Mouse (Mus musculus) limb, embryonic 13.5 days (tissue): Measurements from ENCODE around the gene Arrdc2. TPM values are rescaled to one million over a fixed set of nuclear protein-coding genes. Genes with fewer than 3 reads are reported as not detected.

ENCODE experiments used
- ATAC-seq: fragments of 200-750 bp; cut with Nextera tagmentation; 2 replicates; pipeline ENCODE4 v1.8.0; 2017; ENCODE audit warnings: low read depth, moderate number of reproducible peaks, moderate TSS enrichment; ENCODE audit not compliant: low FRiP score
- H3K27ac ChIP-seq: fragments of 300-500 bp; sonication (generic); 2 replicates; pipeline ENCODE4 v1.5.1; 2015; ENCODE audit warnings: inconsistent platforms, mild to moderate bottlenecking, moderate library complexity
- H3K27me3 ChIP-seq: fragments of 300-500 bp; sonication (generic); 2 replicates; pipeline ENCODE4 v1.6.1; 2015; ENCODE audit warnings: mild to moderate bottlenecking, inconsistent platforms
- H3K36me3 ChIP-seq: fragments of 300-500 bp; sonication (generic); 2 replicates; pipeline ENCODE4 v1.6.1; 2015; ENCODE audit warnings: inconsistent platforms, mild to moderate bottlenecking, moderate library complexity
- H3K4me1 ChIP-seq: fragments of 300-500 bp; sonication (generic); 2 replicates; pipeline ENCODE4 v1.6.1; 2015; ENCODE audit warnings: inconsistent platforms
- H3K4me2 ChIP-seq: fragments of 300-500 bp; sonication (generic); replicated peaks from 2 replicates; pipeline ENCODE4 v1.6.1; 2015; ENCODE audit warnings: inconsistent platforms, mild to moderate bottlenecking, moderate library complexity
- H3K4me3 ChIP-seq: fragments of 300-500 bp; sonication (generic); 2 replicates; pipeline ENCODE4 v1.5.1; 2015; ENCODE audit warnings: moderate library complexity, mild to moderate bottlenecking, inconsistent platforms
- H3K9ac ChIP-seq: fragments of 300-500 bp; sonication (generic); 2 replicates; pipeline ENCODE4 v1.6.1; 2015; ENCODE audit warnings: mild to moderate bottlenecking, inconsistent platforms
- H3K9me3 ChIP-seq: fragments of 300-500 bp; sonication (generic); 2 replicates; pipeline ENCODE4 v1.6.1; 2016; ENCODE audit warnings: inconsistent platforms
- WGBS: fragments of 180-500 bp; shearing (Covaris S2); methylation state at CpG from one replicate; pipeline ENCODE4 v1.1.7; 2015; 5-methylcytosine and 5-hydroxymethylcytosine counted together
- polyA plus RNA-seq: library from polyadenylated mRNA; unstranded; fragments of >200 nt; fragmentation: Nextera tagmentation; extraction: Ambion mirVana; gene quantifications from 2 replicates; pipeline ENCODE4 v1.2.1, GENCODE M21; 2015

The Arrdc2 gene
- polyA plus RNA-seq, 1 experiment from 2014 or later: 6.1 TPM

DNA sequence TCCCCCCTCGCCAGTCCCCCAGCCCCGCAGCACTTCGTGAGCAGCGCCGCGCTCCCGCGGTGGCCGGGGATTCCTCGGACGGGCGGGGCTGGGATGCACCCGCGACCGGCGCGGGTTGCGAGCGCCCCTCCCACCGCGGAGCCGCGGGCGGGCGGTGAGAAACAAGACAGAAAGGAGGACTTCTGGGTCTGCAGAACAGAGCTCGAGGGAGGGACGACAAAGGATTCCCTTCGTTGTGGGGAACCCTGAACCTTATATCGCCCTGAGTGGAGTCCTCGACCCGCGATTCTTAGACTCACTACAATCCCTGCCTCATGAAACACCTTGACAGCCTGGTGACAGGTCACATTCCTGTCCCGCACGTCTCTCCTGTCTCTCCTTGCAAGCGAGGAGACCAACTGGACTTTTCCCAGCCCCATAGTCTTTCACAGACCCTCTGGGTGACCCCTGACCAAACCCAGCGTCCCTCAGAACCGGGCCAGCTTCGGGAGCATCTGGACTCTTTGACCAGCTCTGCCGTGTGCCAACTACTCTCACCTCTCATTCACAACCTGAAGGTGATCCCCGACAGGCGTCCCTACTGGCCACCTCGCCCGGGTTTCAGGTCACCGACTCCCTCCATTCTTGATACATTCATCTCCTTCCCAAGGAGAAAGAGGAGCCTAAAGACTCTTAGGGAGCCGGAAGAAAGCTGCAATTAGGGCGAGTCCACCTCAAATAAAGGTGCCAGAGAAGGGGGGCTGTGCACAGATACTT, 24.6 kb upstream of the Arrdc2 start:
- Histone ChIP-seq H3K27me3 (peaks cover 31% of the 10 kb centered on the region), H3K36me3 (peaks cover 12% of the 10 kb centered on the region), H3K27ac (0 out of 2 replicates have a peak overlapping the region, but pooled peaks have one; percentile 70), H3K4me3 (peak overlapping the region; percentile 51), H3K9ac (peak overlapping the region; percentile 70), H3K9me3 (no peaks in the 10 kb centered on the region), H3K4me1 (peaks cover 48% of the 10 kb centered on the region), H3K4me2 (peak overlapping the region; percentile 96)
- ATAC-seq: no peak
- under 1% methylated on average over 46 of the region's 46 CpGs for WGBS

DNA sequence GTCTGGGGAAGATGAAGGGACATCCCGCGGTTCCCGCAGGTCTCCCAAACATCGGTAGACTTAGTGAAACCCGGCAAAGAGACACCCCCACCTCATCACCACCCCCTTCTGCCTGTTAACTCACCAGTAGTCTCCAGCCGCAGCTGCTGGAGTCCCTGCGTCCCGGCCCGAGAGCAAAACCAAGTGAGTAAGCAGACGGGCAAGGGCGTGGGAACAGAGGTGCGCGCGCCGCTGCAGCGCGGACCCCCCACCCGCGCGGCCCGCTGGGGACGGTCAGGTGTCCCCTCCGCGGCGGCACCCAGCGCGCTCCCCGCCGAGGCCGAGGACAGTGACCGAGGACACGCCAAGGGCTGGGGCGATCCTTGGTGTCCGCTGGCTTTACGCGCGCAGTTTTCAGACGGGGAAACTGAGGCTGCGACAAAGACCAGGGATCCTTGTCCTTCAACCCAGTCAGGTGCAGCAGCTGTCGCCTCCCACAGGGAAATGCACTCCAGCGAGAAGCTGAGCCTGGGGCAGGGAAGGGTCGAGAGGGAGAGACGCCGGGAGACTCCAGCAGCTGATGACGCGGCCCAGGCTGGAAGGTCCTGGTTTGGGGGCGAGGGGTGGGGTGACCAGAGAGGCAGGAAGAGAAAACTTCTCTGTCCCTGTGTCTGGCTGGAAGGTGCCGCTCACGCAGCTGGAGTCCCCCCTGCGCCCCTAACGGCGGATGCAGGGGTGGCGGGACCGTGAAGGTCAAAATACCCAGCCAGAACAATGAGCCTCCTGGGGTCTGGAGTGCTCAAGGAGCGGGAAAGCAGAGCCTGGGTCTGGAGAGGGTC, 23.5 kb upstream of the Arrdc2 start, which contains the start of gene Kcnn1:
Gene Kcnn1, minus strand, starts transcription at position 435 of the 818 bp plus-strand sequence.
- ATAC-seq: no peak
- peaks cover 43% of the 10 kb centered on the region for H3K4me1 ChIP-seq
- under 1% methylated on average over 55 of the region's 55 CpGs for WGBS
- H3K4me3 ChIP-seq: peak within 1 kb of the TSS; percentile 51
- H3K9ac ChIP-seq: peak within 1 kb of the TSS; percentile 70
- H3K9me3 ChIP-seq: no peaks in the 10 kb centered on the region
- H3K36me3 ChIP-seq: peaks cover 4% of the 10 kb centered on the region
- H3K27ac ChIP-seq: no peak within 1 kb of the TSS
- peaks cover 31% of the 10 kb centered on the region for H3K27me3 ChIP-seq
- peak within 1 kb of the TSS; percentile 96 for H3K4me2 ChIP-seq

DNA sequence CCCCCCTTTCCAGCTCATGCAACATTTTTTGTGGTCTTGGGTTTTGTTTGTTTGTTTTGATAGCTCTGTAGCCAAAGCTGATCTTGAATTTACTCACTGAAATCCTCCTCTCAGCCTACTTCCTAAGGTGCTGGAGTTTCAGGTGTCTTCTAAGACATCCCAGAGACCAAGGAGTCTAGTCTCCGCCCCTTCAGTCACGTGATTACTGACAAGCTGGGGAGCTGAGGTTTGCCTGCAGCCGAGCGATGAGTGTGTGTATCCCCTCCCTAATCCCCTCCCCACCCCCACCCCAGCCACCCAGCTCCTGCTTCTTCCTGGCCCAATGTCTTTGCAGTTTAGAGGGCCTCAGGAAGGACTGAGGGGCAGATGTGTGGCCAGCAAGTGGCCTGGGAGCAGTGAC, 18.0 kb upstream of the Arrdc2 start:
- Histone ChIP-seq H3K4me1 (peaks cover 31% of the 10 kb centered on the region), H3K4me3 (peak overlapping the region; percentile 54), H3K27me3 (peaks cover 14% of the 10 kb centered on the region), H3K9ac (0 out of 2 replicates have a peak overlapping the region, but pooled peaks have one; percentile 73), H3K36me3 (peaks cover 4% of the 10 kb centered on the region; the same call in 1 of the 2 replicates), H3K27ac (peak overlapping the region; percentile 39; the same call in 1 of the 2 replicates), H3K4me2 (peak overlapping the region; percentile 85), H3K9me3 (no peaks in the 10 kb centered on the region)
- WGBS: 14% methylated on average over 4 of the region's 4 CpGs
- ATAC-seq: no peak

DNA sequence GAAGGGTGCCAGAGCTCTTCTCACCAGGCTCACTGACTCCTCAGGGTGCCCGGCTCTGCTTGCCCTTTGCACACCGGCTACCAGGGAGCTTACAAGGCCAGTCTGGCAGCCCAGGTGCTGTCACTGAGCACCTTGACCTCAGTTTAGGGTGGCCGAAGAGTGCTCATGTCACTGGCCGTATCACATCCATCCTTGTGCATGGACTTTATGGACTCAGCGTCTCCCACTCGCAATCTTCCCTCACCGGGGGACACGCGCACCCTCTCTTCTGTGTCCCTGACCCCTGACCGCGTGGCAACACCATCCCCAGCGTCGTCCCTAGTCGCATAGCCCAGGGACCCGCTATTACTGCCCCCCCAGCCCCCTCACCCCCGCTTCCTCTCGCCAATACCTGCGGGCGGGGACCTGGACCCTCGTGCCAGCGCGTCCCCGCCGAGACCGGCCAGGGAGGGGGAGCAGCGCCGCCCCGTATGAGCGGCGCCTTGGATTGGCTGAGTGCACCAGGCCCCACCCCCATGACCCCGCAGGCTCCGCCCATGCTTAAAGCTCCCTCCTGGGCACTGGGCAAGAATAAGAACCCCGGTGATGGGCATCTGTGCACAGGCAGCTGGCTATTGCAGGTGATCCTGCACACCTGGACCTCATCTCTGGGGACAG, 17.1 kb upstream of the Arrdc2 start:
- Histone ChIP-seq H3K4me2 (peak overlapping the region; percentile 85), H3K4me3 (peak overlapping the region; percentile 54), H3K36me3 (peaks cover 6% of the 10 kb centered on the region; the same call in 1 of the 2 replicates), H3K4me1 (peaks cover 36% of the 10 kb centered on the region), H3K9me3 (no peaks in the 10 kb centered on the region), H3K27me3 (peaks cover 5% of the 10 kb centered on the region), H3K9ac (peak overlapping the region; percentile 73), H3K27ac (no peak overlapping the region)
- ATAC-seq: peak; percentile 72
- WGBS: 7% methylated on average over 33 of the region's 33 CpGs

DNA sequence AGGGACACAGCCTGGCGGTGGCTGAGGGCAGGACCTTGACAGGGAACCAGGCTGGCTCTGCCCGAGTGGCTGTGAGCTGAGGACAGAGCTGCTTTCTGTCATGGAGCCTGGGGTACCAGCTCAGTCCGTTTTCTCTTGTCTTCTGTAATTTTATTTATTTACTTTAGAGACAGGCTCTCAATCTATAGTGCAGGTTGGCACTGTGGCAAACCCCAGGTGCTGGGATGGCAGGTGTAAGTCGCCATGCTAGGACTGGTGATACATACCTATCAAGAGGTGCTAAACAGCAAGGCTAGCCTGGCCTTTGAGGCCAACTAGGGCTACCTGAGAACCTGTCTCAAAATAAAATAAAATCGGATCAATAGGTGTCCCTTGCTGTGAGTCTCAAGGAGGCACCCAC, 16.5 kb upstream of the Arrdc2 start:
- H3K4me3 ChIP-seq: peak overlapping the region; percentile 54; the same call in 1 of the 2 replicates
- no peaks in the 10 kb centered on the region for H3K27me3 ChIP-seq
- peaks cover 40% of the 10 kb centered on the region for H3K4me1 ChIP-seq
- no peaks in the 10 kb centered on the region for H3K9me3 ChIP-seq
- no peak overlapping the region for H3K27ac ChIP-seq
- peaks cover 6% of the 10 kb centered on the region; the same call in 1 of the 2 replicates for H3K36me3 ChIP-seq
- WGBS: 64% methylated on average over 5 of the region's 5 CpGs
- peak overlapping the region; percentile 85 for H3K4me2 ChIP-seq
- H3K9ac ChIP-seq: no peak overlapping the region; the same call in 1 of the 2 replicates
- ATAC-seq: no peak

DNA sequence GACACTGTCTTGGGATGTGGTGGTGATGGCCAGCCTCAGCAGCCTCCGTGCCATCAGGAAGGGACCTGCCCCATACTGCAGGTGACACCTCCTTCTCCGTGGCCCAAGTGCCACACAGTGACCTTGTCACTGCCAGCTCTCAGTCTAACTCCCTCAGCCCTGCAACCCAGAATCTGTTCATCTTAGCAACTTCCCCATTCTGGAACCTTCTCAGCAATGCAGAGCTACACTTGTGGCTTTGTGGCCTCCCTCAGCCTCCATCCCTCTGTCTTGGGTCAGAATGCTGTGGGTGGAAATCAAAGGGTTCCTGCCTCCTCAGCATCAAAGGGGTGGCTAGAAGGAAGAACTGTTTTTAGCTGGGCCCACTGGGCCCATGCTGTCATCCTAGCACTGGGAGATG, 14.3 kb upstream of the Arrdc2 start:
- H3K9me3 ChIP-seq: no peaks in the 10 kb centered on the region
- no peak overlapping the region for H3K9ac ChIP-seq
- 85% methylated on average over 2 of the region's 2 CpGs for WGBS
- H3K27ac ChIP-seq: no peak overlapping the region
- ATAC-seq: no peak
- H3K36me3 ChIP-seq: peaks cover 6% of the 10 kb centered on the region; the same call in 1 of the 2 replicates
- peaks cover 40% of the 10 kb centered on the region for H3K4me1 ChIP-seq
- H3K4me3 ChIP-seq: no peak overlapping the region
- no peaks in the 10 kb centered on the region for H3K27me3 ChIP-seq
- H3K4me2 ChIP-seq: no peak overlapping the region

DNA sequence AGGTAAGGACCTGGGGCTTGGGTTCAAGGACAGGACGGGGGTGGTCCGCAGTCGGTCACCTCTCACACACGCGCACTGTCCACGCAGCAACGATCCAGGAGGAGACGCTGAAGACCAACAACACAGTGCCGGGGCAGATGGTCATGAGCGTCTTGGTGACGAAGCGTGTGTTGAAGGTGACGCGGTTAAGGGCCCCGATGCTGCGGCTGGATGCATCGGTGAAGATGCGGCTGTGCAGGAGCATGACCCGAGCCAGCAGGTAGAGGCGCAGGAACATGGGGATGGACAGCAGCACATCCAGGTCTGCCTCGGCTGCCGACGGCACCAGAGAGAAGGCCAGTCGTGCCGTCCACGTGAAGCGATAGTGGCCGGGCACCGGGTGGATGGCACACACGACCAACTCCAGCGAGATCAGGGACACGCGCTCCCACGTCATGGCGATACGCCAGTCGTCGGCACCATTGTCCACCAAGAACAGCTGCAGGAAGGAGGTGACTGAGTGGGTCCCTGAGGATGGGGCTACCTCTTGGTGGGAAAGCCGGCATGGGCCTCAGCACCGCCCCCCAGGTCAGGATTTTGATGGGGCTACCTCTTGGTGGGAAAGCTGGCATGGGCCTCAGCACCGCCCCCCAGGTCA, 13.2 kb upstream of the Arrdc2 start:
- Histone ChIP-seq H3K9me3 (no peaks in the 10 kb centered on the region), H3K4me3 (no peak overlapping the region), H3K4me1 (peaks cover 30% of the 10 kb centered on the region), H3K27ac (no peak overlapping the region), H3K36me3 (peaks cover 6% of the 10 kb centered on the region; the same call in 1 of the 2 replicates), H3K4me2 (no peak overlapping the region), H3K27me3 (peaks cover 1% of the 10 kb centered on the region; the same call in 1 of the 2 replicates), H3K9ac (peak overlapping the region; percentile 50; the same call in 1 of the 2 replicates)
- ATAC-seq: no peak
- 90% methylated on average over 41 of the region's 41 CpGs for WGBS

DNA sequence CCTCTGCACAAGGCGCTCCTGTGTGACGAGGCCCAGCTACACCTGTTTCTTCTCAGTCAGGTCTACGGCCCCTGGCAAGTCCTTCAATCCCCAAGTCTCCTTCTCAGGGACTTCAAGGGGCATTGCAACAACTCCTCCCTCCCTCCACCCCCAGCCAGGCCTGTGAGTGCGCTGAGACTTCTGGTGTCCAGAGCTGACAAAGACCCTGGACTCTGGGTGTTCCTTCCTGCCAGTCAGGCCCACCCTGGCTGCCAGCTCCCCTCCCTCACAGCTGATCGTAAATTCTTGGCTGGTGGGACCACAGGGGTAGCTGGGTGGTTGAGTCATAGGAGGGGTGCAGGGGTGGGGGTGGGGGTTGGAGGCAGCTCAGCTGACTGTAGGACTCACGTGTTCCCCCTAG, 12.3 kb upstream of the Arrdc2 start:
- peaks cover 4% of the 10 kb centered on the region for H3K27me3 ChIP-seq
- no peak overlapping the region for H3K4me2 ChIP-seq
- peak overlapping the region; percentile 15; the same call in 1 of the 2 replicates for H3K27ac ChIP-seq
- ATAC-seq: peak; percentile 24; the same call in 1 of the 2 replicates
- no peaks in the 10 kb centered on the region for H3K9me3 ChIP-seq
- peak overlapping the region; percentile 50 for H3K9ac ChIP-seq
- WGBS: 26% methylated on average over 6 of the region's 6 CpGs
- H3K4me1 ChIP-seq: peaks cover 22% of the 10 kb centered on the region
- H3K4me3 ChIP-seq: no peak overlapping the region
- H3K36me3 ChIP-seq: peaks cover 6% of the 10 kb centered on the region; the same call in 1 of the 2 replicates

DNA sequence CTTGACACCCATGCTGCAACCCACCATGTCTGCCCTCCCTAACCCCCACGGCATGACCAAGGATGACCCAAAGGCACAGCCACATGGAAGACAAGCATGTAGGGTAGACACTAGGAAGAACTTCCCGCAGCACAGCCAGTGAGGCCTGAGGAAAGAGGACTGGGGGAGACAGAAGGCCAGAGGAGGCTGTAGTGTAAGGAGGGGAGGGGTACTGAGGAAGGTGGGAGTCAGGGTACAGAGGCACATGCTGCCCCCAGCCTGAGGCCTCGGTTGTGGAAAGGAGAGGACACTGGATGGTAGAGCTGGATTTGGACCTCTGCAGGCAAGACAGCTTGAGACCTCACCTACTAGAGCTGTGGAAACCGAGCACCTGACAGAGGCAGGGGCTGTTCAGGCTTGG, 11.4 kb upstream of the Arrdc2 start:
- Histone ChIP-seq H3K27me3 (peaks cover 6% of the 10 kb centered on the region), H3K9ac (no peak overlapping the region), H3K4me2 (no peak overlapping the region), H3K9me3 (no peaks in the 10 kb centered on the region), H3K36me3 (peaks cover 6% of the 10 kb centered on the region; the same call in 1 of the 2 replicates), H3K4me1 (peaks cover 15% of the 10 kb centered on the region), H3K4me3 (no peak overlapping the region), H3K27ac (no peak overlapping the region)
- 83% methylated on average over 4 of the region's 4 CpGs for WGBS
- ATAC-seq: no peak

DNA sequence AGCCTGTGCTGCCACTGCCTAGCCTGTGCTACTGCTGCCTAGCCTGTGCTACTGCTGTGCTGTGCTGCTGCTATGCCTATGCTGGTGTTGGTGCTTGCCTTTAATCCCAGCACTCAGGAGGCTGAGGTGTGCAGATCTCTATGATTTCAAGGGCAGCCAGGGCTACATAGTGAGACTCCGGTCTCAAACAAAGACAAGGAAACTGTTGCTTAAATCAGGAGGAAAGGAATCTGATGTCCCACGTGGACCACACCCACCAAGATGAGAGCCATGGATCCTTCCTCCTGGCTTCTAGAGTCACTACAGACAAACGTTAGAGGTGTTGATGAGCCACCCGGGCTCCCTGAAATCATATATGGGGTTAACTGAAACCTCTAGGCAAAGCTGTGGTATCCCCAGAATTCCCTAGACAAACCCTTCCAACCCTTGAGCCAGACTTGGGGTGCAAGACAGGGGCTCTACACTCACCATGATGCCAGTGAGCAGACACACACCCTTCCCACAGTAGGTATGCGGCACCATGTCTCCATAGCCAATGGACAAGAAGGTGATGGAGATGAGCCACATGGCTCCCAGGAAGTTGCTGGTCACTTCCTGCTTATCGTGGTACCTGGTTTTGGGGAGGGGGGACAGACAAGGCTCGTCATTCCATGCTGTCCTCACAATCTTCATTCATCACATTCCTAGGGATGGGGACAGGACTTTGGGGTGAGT, 10.8 kb upstream of the Arrdc2 start:
- no peaks in the 10 kb centered on the region for H3K9me3 ChIP-seq
- no peak for ATAC-seq
- H3K27ac ChIP-seq: no peak overlapping the region
- H3K4me3 ChIP-seq: no peak overlapping the region
- peaks cover 6% of the 10 kb centered on the region for H3K27me3 ChIP-seq
- peaks cover 6% of the 10 kb centered on the region; the same call in 1 of the 2 replicates for H3K36me3 ChIP-seq
- peaks cover 15% of the 10 kb centered on the region for H3K4me1 ChIP-seq
- no peak overlapping the region for H3K4me2 ChIP-seq
- 75% methylated on average over 7 of the region's 7 CpGs for WGBS
- no peak overlapping the region for H3K9ac ChIP-seq
